In genomic region chr10:111672454-111673316, GRCm38 (mm10) we compare ENCODE assay signal across 9 mouse cellular contexts.
A peak's percentile ranks its signal among the peaks of the same experiment; 100 is the strongest.
DNase-seq lines count a peak whose midpoint lies in the region; ATAC-seq and TF ChIP-seq lines count a peak whose summit lies in the region.
"Had no signal": no experiment of that assay in that cellular context is flagged by ENCODE, and none has a peak within 500 bp of the region (broad histone marks: within the 10 kb centered on the region; RNA-seq: fewer than 3 reads in every experiment).

No protein-coding gene starts in this region.

- H3K79me2 ChIP-seq in macrophage (ENCODE audit: inconsistent target): no peaks in the 10 kb centered on the region

- TF ChIP-seq CTCF in forebrain, postnatal 0 days (IDR thresholded peaks at IDR 0.05; ENCODE audit: low read depth): no peak
- no peak for TF ChIP-seq CTCF in brain, embryonic 14.5 days (IDR thresholded peaks at IDR 0.05; ENCODE audit: borderline replicate concordance, extremely low read depth, insufficient read depth, insufficient read length)

- 44% methylated on average over 12 of the region's 12 CpGs for WGBS in forebrain, embryonic 11.5 days
- 49% methylated on average over 12 of the region's 12 CpGs for WGBS in forebrain, postnatal 0 days
- WGBS in macrophage (ENCODE audit: missing documents): 52% methylated on average over 12 of the region's 12 CpGs

- H3K4me1 ChIP-seq in forebrain, embryonic 11.5 days (replicated peaks; ENCODE audit: control insufficient read depth, insufficient read depth, low read length): no peaks in the 10 kb centered on the region
- no peaks in the 10 kb centered on the region for H3K4me1 ChIP-seq in forebrain, postnatal 0 days (ENCODE audit: insufficient read depth)

- no peak overlapping the region for H3K9ac ChIP-seq in forebrain, embryonic 11.5 days (ENCODE audit: low read length)
- H3K9ac ChIP-seq in forebrain, postnatal 0 days: no peak overlapping the region

- no peak overlapping the region for H3K4me3 ChIP-seq in forebrain, embryonic 11.5 days (ENCODE audit: low read depth, low read length)
- H3K4me3 ChIP-seq in forebrain, postnatal 0 days (ENCODE audit: low read depth, low read length): no peak overlapping the region
- no peak overlapping the region for H3K4me3 ChIP-seq in macrophage (ENCODE audit: inconsistent target)

- TF ChIP-seq POLR2A in brain, embryonic 14.5 days (IDR thresholded peaks at IDR 0.05; ENCODE audit: borderline replicate concordance, extremely low read depth, insufficient read depth, insufficient read length, poor library complexity, severe bottlenecking): no peak

- intact Hi-C loops in gastrocnemius, postnatal 14 days (cut with DNase I; ENCODE audit: low total_unique reads): no loop called here

- no peak overlapping the region for H3K4me2 ChIP-seq in forebrain, embryonic 11.5 days (ENCODE audit: low read depth, low read length, severe bottlenecking)
- H3K4me2 ChIP-seq in forebrain, postnatal 0 days (ENCODE audit: low read depth): no peak overlapping the region

- no peaks in the 10 kb centered on the region for H3K27me3 ChIP-seq in forebrain, embryonic 11.5 days (ENCODE audit: control insufficient read depth, insufficient read depth, low read length)
- H3K27me3 ChIP-seq in forebrain, postnatal 0 days (ENCODE audit: insufficient read depth, low read length): no peaks in the 10 kb centered on the region
- H3K27me3 ChIP-seq: CH12.LX had no signal

- peak; percentile 42 for DNase-seq in forebrain, embryonic 11.5 days (ENCODE audit: low spot score)
- no peak for DNase-seq in forebrain, postnatal 0 days
- peak; percentile 50 for DNase-seq in brain, embryonic 14.5 days (ENCODE audit: low read depth)
- peak; percentile 60 for DNase-seq in kidney, postnatal 10 days
- no peak for DNase-seq in gastrocnemius, postnatal 14 days
- no peak for DNase-seq in thymus, postnatal 25 days

- ATAC-seq in forebrain, embryonic 11.5 days (replicated peaks; ENCODE audit: low FRiP score): no peak; the same call in 1 of the 2 replicates
- no peak for ATAC-seq in forebrain, postnatal 0 days
- ATAC-seq in frontal cortex, adult (ENCODE audit: low TSS enrichment): no peak

- H3K36me3 ChIP-seq in forebrain, embryonic 11.5 days (ENCODE audit: control insufficient read depth, insufficient read depth, low read length): no peaks in the 10 kb centered on the region
- no peaks in the 10 kb centered on the region for H3K36me3 ChIP-seq in forebrain, postnatal 0 days (ENCODE audit: insufficient read depth)
- no peaks in the 10 kb centered on the region for H3K36me3 ChIP-seq in macrophage (ENCODE audit: inconsistent target)

- no peak overlapping the region for H3K27ac ChIP-seq in forebrain, embryonic 11.5 days (ENCODE audit: low read depth, low read length)
- H3K27ac ChIP-seq in forebrain, postnatal 0 days (ENCODE audit: low read depth, low read length): no peak overlapping the region
- H3K27ac ChIP-seq in macrophage: peak overlapping the region; percentile 62

- H3K9me3 ChIP-seq in forebrain, embryonic 11.5 days (ENCODE audit: control insufficient read depth, low read length): no peaks in the 10 kb centered on the region
- no peaks in the 10 kb centered on the region for H3K9me3 ChIP-seq in forebrain, postnatal 0 days (ENCODE audit: low read length)

Comparison
In these comparisons a context has a peak if more than half of its experiments do, and no peak if none do; other contexts are left out.
1. DNase-seq: peak in forebrain, embryonic 11.5 days (single experiment), brain, embryonic 14.5 days (single experiment) and kidney, postnatal 10 days (single experiment); none in forebrain, postnatal 0 days (single experiment), gastrocnemius, postnatal 14 days (single experiment) and thymus, postnatal 25 days (single experiment).